Mouse (Mus musculus): ENCODE data around the gene Cgnl1. TPM values are rescaled to one million over a fixed set of nuclear protein-coding genes. Genes with fewer than 3 reads are reported as not detected.

Cgnl1 gene
- polyA plus RNA-seq, 1 experiment from 2014 or later: 6.2 TPM

DNA sequence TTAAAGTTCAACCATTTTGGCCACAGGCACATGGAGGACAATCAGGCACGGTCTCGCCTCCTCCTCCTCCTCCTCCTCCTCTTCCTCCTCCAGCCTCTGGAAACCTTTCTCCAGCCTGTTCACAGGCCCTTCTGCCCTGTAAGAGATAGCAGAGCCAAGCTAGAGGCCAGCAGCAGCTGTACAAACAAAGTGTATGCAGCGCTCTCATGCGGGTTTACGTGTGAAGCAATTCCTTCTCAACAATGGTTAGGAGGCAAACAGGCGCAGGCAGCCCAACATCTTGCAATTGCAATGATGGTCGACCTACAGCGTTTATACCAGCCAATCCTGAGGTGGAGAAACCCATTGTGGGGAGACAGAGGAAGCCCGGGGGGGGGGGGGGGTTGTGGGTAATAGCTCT, 110.9 kb downstream of the Cgnl1 start:
- WGBS: 50% methylated on average over 9 of the region's 9 CpGs
- Histone ChIP-seq H3K9me3 (no peaks in the 10 kb centered on the region), H3K27ac (no peak overlapping the region), H3K4me3 (no peak overlapping the region), H3K27me3 (replicated peaks) (no peaks in the 10 kb centered on the region), H3K4me1 (no peaks in the 10 kb centered on the region), H3K4me2 (no peak overlapping the region), H3K9ac (no peak overlapping the region), H3K36me3 (replicated peaks) (no peaks in the 10 kb centered on the region)
- ATAC-seq (replicated peaks): no peak

DNA sequence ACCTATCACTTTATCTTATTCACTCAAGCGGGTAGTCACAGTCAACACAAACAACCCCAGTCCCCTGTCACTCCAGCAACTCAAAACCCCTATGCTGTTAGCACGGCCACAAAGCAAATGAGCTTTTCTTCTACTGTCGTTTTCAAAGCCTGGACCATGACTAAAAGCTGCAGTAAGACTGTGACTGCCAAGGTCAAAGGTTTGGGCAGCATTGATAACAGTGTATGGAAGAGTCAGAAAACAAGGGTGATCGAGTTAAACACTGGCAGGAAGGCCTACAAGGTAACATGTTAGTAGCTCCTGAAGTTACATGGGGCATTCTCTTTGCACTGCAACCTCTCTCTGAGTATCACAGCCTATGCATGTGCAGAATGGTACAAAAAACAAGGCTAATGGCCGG, 111.7 kb downstream of the Cgnl1 start:
- Histone ChIP-seq H3K9ac (no peak overlapping the region), H3K9me3 (no peaks in the 10 kb centered on the region), H3K27ac (no peak overlapping the region), H3K4me3 (no peak overlapping the region), H3K4me1 (no peaks in the 10 kb centered on the region), H3K27me3 (replicated peaks) (no peaks in the 10 kb centered on the region), H3K4me2 (no peak overlapping the region), H3K36me3 (replicated peaks) (no peaks in the 10 kb centered on the region)
- no peak for ATAC-seq (replicated peaks)
- 59% methylated on average over 5 of the region's 5 CpGs for WGBS

DNA sequence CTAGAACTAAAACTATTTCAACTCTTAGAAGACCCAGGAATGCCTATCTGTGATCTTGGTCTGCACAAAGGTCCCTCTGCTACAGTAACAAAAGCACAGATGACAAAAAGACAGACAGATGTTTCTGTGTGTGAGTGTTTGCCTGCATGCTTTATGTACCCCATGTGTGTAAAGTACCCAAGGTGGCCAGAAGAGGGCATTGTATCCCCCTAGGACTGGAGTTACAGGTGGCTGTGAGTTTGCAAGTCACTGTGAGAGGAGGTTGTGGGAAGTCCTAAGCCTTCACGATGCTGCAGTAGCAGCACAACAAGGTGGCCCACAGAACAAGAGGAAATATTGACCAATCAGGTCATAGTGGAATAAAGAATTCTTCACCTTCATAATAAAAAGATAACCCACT, 114.2 kb downstream of the Cgnl1 start:
- no peak for ATAC-seq (replicated peaks)
- H3K27ac ChIP-seq: no peak overlapping the region
- H3K27me3 ChIP-seq (replicated peaks): no peaks in the 10 kb centered on the region
- no peaks in the 10 kb centered on the region for H3K36me3 ChIP-seq (replicated peaks)
- H3K4me2 ChIP-seq: no peak overlapping the region
- H3K9me3 ChIP-seq: no peaks in the 10 kb centered on the region
- no peak overlapping the region for H3K4me3 ChIP-seq
- H3K4me1 ChIP-seq: no peaks in the 10 kb centered on the region
- H3K9ac ChIP-seq: no peak overlapping the region
- 95% methylated on average over 1 of the region's 1 CpGs for WGBS

DNA sequence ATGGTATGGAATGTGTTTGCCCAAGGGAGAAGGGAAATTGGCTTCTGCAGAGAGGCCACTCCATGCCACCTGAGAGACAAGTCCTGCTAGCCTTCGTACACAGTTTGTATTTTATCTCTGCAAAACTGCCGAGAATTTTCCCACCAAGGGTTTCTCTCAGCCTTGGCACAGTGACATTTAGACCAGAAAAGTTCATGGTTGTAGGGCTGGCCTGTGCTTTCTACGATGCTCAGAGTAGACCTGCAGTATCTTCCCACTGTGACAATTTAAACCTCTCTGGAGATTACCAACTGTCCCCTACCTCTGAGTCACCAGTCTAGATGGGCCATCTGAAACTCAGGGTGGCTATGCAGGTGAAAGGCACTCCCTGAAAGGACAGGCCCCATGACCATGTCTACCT, 116.5 kb downstream of the Cgnl1 start:
- no peak overlapping the region for H3K4me2 ChIP-seq
- no peak for ATAC-seq (replicated peaks)
- no peaks in the 10 kb centered on the region for H3K36me3 ChIP-seq (replicated peaks)
- H3K9me3 ChIP-seq: no peaks in the 10 kb centered on the region
- H3K27me3 ChIP-seq (replicated peaks): no peaks in the 10 kb centered on the region
- no peaks in the 10 kb centered on the region for H3K4me1 ChIP-seq
- H3K4me3 ChIP-seq: no peak overlapping the region
- H3K27ac ChIP-seq: no peak overlapping the region
- H3K9ac ChIP-seq: no peak overlapping the region
- 89% methylated on average over 3 of the region's 3 CpGs for WGBS

DNA sequence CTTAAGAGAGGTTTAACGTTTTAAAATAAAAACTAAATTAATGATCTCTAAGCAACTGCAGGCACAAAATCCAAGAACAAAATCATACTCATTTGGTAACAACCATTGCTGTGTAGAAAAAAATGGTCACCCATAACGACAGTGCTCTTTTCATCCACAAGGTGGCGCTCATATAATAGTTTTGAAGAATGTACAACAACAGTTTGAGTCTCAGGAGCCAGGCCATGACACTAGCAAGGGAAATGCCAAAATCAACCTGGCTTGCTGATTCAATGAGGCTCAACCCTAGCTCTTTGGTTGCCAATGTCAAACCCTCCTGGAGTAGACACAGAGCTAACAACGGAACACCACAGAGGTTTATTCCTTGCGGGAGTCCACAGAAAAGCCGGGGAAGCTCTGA, 125.3 kb downstream of the Cgnl1 start:
- peak; percentile 42; the same call in 1 of the 2 replicates for ATAC-seq (replicated peaks)

DNA sequence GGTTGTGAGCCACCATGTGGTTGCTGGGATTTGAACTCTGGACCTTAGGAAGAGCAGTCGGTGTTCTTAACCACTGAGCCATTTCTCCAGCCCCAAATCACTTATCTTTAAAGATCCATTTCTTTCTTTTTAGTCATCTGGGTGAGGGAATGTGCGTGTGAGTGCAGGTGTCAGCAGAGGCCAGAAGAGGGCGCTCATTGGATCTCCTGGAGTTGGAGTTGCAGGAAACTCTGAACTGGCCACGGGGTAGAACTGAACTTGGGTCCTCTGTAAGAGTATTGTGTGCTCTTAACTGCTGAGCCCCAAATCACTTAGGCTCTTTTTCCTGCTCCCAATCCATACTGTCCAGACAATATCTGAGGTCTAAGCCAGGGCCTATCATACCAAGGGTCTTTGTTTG, 127.8 kb downstream of the Cgnl1 start:
- Histone ChIP-seq H3K36me3 (replicated peaks) (no peaks in the 10 kb centered on the region), H3K9me3 (no peaks in the 10 kb centered on the region), H3K9ac (no peak overlapping the region), H3K27ac (no peak overlapping the region), H3K27me3 (replicated peaks) (no peaks in the 10 kb centered on the region), H3K4me1 (no peaks in the 10 kb centered on the region), H3K4me2 (no peak overlapping the region), H3K4me3 (no peak overlapping the region)
- 91% methylated on average over 4 of the region's 4 CpGs for WGBS
- ATAC-seq (replicated peaks): no peak

More for the DNA sequence above, 125.3 kb downstream of the Cgnl1 start:
- Histone ChIP-seq H3K27ac (no peak overlapping the region), H3K4me1 (no peaks in the 10 kb centered on the region), H3K9ac (no peak overlapping the region), H3K36me3 (replicated peaks) (no peaks in the 10 kb centered on the region), H3K9me3 (no peaks in the 10 kb centered on the region), H3K27me3 (replicated peaks) (no peaks in the 10 kb centered on the region), H3K4me2 (no peak overlapping the region), H3K4me3 (no peak overlapping the region)
- WGBS: 34% methylated on average over 6 of the region's 6 CpGs

DNA sequence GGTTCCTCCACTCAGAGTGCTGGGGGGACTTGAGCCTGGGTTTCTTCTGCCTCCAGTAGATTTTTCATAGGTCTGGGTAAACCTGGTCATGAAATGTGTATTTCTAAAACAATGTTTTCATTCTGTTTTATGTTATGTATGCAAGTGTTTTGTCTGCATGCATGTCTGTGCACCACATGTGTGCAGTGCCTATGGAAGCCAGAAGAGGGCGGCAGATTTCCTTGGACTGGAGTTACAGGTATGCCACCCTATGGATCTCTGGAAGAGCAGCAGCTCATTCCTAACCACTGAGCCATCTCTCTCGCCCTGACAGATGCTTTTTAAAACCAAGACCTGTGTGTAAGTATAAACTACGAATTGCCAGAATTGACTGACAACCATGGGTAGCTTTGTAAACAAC, 129.1 kb downstream of the Cgnl1 start:
- H3K27me3 ChIP-seq (replicated peaks): no peaks in the 10 kb centered on the region
- H3K9ac ChIP-seq: no peak overlapping the region
- no peaks in the 10 kb centered on the region for H3K4me1 ChIP-seq
- H3K4me2 ChIP-seq: no peak overlapping the region
- no peak overlapping the region for H3K27ac ChIP-seq
- WGBS: 92% methylated on average over 3 of the region's 3 CpGs
- no peaks in the 10 kb centered on the region for H3K36me3 ChIP-seq (replicated peaks)
- ATAC-seq (replicated peaks): no peak
- H3K9me3 ChIP-seq: no peaks in the 10 kb centered on the region
- no peak overlapping the region for H3K4me3 ChIP-seq

DNA sequence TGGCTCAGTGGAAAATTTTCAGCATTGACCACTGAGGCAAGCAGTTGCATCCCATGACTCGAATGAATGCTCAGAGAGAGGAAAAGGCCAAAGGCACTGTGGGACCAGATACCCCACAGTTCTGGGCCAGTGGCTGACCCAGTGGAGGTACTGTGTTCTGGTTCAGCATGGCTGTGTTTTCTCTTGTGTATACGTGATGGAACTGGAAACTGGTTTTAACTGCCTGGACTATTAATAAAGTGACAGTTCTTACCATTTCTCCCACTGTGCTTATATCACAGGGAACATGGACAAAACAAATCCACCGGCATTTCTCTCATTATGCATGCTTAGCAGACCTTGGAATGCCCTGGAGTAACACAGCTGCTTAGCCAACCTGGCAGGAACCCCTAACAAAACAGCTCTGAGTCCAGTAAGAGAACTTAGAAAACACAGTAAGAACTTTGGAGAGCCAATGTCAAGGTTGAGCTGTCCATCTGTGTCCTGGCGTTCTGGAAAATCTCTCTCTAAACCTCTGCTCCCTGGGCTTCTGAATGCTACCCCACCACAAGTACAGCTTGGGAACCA, 131.0 kb downstream of the Cgnl1 start:
- peaks cover 8% of the 10 kb centered on the region for H3K4me1 ChIP-seq
- H3K4me2 ChIP-seq: no peak overlapping the region
- no peaks in the 10 kb centered on the region for H3K36me3 ChIP-seq (replicated peaks)
- H3K27me3 ChIP-seq (replicated peaks): no peaks in the 10 kb centered on the region
- ATAC-seq (replicated peaks): no peak
- H3K4me3 ChIP-seq: no peak overlapping the region
- H3K27ac ChIP-seq: no peak overlapping the region
- no peaks in the 10 kb centered on the region for H3K9me3 ChIP-seq
- no peak overlapping the region for H3K9ac ChIP-seq
- WGBS: 67% methylated on average over 4 of the region's 4 CpGs

DNA sequence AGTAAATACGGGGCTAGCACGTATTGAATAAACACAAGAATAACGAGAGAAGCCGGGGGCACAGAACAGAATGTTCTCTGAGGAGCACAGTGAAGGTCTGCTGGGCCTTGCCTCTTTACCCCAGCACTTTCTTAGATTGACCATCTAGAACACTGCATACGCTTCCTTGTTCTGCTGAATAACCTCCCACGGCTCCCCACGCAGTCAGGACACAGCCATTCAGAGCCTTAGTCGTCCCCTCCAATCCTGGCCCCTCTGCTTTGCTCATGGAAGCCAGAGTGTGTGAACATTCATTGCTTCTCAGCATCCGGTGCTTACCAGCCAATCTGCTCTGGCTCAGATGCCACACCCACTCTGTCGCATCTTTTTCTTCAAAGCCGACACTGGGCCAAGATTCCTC, 133.2 kb downstream of the Cgnl1 start:
- Histone ChIP-seq H3K27ac (no peak overlapping the region), H3K9me3 (no peaks in the 10 kb centered on the region), H3K36me3 (replicated peaks) (no peaks in the 10 kb centered on the region), H3K4me2 (no peak overlapping the region), H3K4me3 (no peak overlapping the region), H3K4me1 (peaks cover 8% of the 10 kb centered on the region), H3K27me3 (replicated peaks) (no peaks in the 10 kb centered on the region), H3K9ac (no peak overlapping the region)
- WGBS: 60% methylated on average over 11 of the region's 11 CpGs
- no peak for ATAC-seq (replicated peaks)

DNA sequence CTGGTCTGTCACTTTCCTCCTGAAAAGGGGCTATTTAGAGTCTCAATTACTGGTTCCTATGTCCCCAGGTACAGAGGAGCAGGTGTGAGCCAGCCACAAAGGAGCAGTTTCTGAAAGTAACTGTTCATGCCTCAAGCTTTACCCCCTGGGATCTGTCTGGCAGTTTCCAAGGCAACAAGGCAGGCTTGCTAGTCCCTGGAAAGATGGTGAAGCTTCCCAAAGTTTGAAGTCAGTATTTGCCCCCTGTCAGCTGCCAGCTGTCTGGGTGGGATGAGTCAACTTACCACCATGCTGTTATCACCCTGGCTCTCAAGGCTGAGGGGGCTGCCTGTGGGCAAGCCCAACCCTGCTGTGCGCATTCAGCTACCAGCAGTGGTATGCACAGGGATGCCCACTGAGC, 134.5 kb downstream of the Cgnl1 start:
- Histone ChIP-seq H3K4me2 (no peak overlapping the region), H3K36me3 (replicated peaks) (no peaks in the 10 kb centered on the region), H3K4me1 (peaks cover 8% of the 10 kb centered on the region), H3K9ac (no peak overlapping the region), H3K9me3 (no peaks in the 10 kb centered on the region), H3K27me3 (replicated peaks) (no peaks in the 10 kb centered on the region), H3K27ac (peak overlapping the region; percentile 23), H3K4me3 (no peak overlapping the region)
- WGBS: 81% methylated on average over 1 of the region's 1 CpGs
- peak; percentile 74 for ATAC-seq (replicated peaks)

DNA sequence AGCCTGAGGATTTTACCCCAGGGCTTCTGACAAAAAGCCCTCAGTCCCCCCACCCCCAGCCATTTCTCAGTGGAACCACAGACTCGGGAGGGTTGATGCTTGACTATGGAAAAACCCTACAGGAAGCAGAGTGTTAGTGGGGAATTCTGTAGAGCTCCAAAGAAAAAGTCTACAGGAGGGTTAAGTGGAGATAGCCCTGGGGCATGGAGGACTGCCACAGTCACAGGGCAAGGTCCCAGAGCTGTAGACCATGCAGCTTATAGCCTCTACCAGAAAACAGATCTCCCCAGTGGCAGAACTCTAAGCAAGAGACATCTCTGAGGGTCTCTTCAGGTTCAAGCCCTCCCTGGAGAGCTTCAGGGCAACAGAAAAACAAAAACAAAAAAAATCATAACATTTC, 135.8 kb downstream of the Cgnl1 start:
- no peak overlapping the region for H3K4me3 ChIP-seq
- no peak overlapping the region for H3K9ac ChIP-seq
- H3K9me3 ChIP-seq: no peaks in the 10 kb centered on the region
- H3K4me2 ChIP-seq: no peak overlapping the region
- no peak for ATAC-seq (replicated peaks)
- H3K4me1 ChIP-seq: peaks cover 8% of the 10 kb centered on the region
- WGBS: 73% methylated on average over 1 of the region's 1 CpGs
- H3K27ac ChIP-seq: no peak overlapping the region
- no peaks in the 10 kb centered on the region for H3K36me3 ChIP-seq (replicated peaks)
- no peaks in the 10 kb centered on the region for H3K27me3 ChIP-seq (replicated peaks)

DNA sequence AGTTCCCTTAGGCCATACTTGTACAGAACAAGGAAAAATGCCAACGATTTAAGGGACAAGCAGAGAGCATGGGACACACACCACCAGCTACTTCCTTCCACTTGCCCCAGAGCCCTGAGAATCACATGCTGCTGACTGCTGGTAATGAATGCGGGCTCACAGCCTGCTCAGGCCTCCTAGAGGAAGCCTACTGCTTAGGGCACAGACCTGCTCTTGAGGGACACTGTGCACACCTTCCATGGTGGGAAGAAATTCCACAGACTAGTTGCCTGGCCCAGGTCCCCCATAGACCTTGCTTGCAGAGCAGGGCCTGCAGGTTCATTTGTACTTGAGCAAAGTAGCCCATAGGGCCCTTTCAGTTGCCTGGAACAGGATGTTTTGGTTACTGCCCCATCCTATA, 136.5 kb downstream of the Cgnl1 start:
- H3K4me1 ChIP-seq: peaks cover 8% of the 10 kb centered on the region
- no peaks in the 10 kb centered on the region for H3K9me3 ChIP-seq
- no peak for ATAC-seq (replicated peaks)
- no peak overlapping the region for H3K27ac ChIP-seq
- no peak overlapping the region for H3K9ac ChIP-seq
- no peak overlapping the region for H3K4me2 ChIP-seq
- H3K4me3 ChIP-seq: no peak overlapping the region
- H3K36me3 ChIP-seq (replicated peaks): no peaks in the 10 kb centered on the region
- no peaks in the 10 kb centered on the region for H3K27me3 ChIP-seq (replicated peaks)
- 85% methylated on average over 2 of the region's 2 CpGs for WGBS

DNA sequence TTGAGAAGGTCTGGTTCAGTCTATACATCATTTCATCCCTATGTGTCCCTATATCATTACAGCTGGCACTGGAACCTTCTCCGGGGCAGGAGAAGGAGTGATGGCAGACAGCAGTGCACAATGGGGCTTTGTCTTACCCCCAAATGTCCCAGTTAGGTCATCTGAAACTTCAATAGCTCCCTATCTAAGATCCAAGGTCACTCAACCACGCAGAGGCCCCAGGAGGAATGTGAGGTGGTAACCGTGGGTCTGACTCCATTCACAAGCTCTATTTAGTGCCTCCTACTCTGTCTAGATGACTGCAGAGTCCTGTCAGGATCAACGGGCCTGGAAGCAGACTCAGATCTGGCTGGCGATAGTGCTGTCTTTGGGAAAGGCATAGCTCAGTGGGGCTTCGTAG, 142.5 kb downstream of the Cgnl1 start:
- Histone ChIP-seq H3K4me1 (no peaks in the 10 kb centered on the region), H3K36me3 (replicated peaks) (no peaks in the 10 kb centered on the region), H3K9me3 (no peaks in the 10 kb centered on the region), H3K27me3 (replicated peaks) (no peaks in the 10 kb centered on the region), H3K9ac (no peak overlapping the region), H3K27ac (no peak overlapping the region), H3K4me2 (no peak overlapping the region), H3K4me3 (no peak overlapping the region)
- WGBS: 51% methylated on average over 6 of the region's 6 CpGs
- no peak for ATAC-seq (replicated peaks)
